In genomic region chr17:13722434-13722833, GRCm38 (mm10) we compare ENCODE assay signal across 15 mouse cellular contexts. TPM values are rescaled to one million over a fixed set of nuclear protein-coding genes. Genes with fewer than 3 reads are reported as not detected.
DNase-seq lines count a peak whose midpoint lies in the region; ATAC-seq and TF ChIP-seq lines count a peak whose summit lies in the region.
"Had no signal": no experiment of that assay in that cellular context is flagged by ENCODE, and none has a peak within 500 bp of the region (broad histone marks: within the 10 kb centered on the region; RNA-seq: fewer than 3 reads in every experiment).

No protein-coding gene starts in this region.

- TF ChIP-seq CTCF in hindbrain, postnatal 0 days (IDR thresholded peaks at IDR 0.05; ENCODE audit: low read depth) = no peak

- DNase-seq in embryonic facial prominence, embryonic 11.5 days (ENCODE audit: low spot score) = no peak
- no peak for DNase-seq in embryonic facial prominence, embryonic 10.5 days (ENCODE audit: low spot score)
- DNase-seq in hindbrain, postnatal 0 days (ENCODE audit: low spot score) = no peak
- no peak for DNase-seq in testis, postnatal 10 days (ENCODE audit: low spot score)
- DNase-seq in gastrocnemius, postnatal 10 days = no peak
- no peak for DNase-seq in cerebellum, postnatal 4 days (ENCODE audit: low spot score in 2 of 2)
- DNase-seq: cerebellum, adult 8-10 months; gastrocnemius, postnatal 36 days; kidney, postnatal 14 days; lung, adult 2 months had no signal

- H3K4me2 ChIP-seq in embryonic facial prominence, embryonic 11.5 days (ENCODE audit: low read depth, low read length) = no peak overlapping the region
- no peak overlapping the region for H3K4me2 ChIP-seq in forebrain, embryonic 16.5 days (ENCODE audit: low read length)
- H3K4me2 ChIP-seq in hindbrain, postnatal 0 days (ENCODE audit: low read depth, low read length) = no peak overlapping the region
- no peak overlapping the region for H3K4me2 ChIP-seq in neural tube, embryonic 12.5 days (replicated peaks)
- H3K4me2 ChIP-seq: intestine, embryonic 15.5 days had no signal

- 0 out of 2 replicates have a peak, but pooled peaks have one; percentile 56 for ATAC-seq in embryonic facial prominence, embryonic 11.5 days (replicated peaks; ENCODE audit: insufficient number of reproducible peaks, low FRiP score, low TSS enrichment, low read depth)
- peak; percentile 66 for ATAC-seq in forebrain, embryonic 16.5 days
- peak; percentile 82 for ATAC-seq in hindbrain, postnatal 0 days
- ATAC-seq in neural tube, embryonic 12.5 days (ENCODE audit: low FRiP score, low read depth) = peak; percentile 66
- ATAC-seq: intestine, embryonic 15.5 days had no signal

- no peak overlapping the region for H3K27ac ChIP-seq in embryonic facial prominence, embryonic 11.5 days (replicated peaks; ENCODE audit: low read depth, low read length)
- H3K27ac ChIP-seq in embryonic facial prominence, embryonic 10.5 days (replicated peaks) = no peak overlapping the region
- H3K27ac ChIP-seq in forebrain, embryonic 16.5 days (ENCODE audit: low read length) = no peak overlapping the region
- H3K27ac ChIP-seq in hindbrain, postnatal 0 days = no peak overlapping the region; the same call in 1 of the 2 replicates
- no peak overlapping the region for H3K27ac ChIP-seq in neural tube, embryonic 12.5 days
- H3K27ac ChIP-seq: intestine, embryonic 15.5 days; left cerebral cortex, adult 2 months had no signal

- H3K27me3 ChIP-seq in embryonic facial prominence, embryonic 11.5 days (ENCODE audit: control insufficient read depth, insufficient read depth, low read length) = no peaks in the 10 kb centered on the region
- H3K27me3 ChIP-seq in embryonic facial prominence, embryonic 10.5 days (replicated peaks; ENCODE audit: low read depth, poor library complexity, severe bottlenecking) = no peaks in the 10 kb centered on the region
- H3K27me3 ChIP-seq in forebrain, embryonic 16.5 days (replicated peaks; ENCODE audit: control insufficient read depth, insufficient read depth, low read length) = no peaks in the 10 kb centered on the region
- H3K27me3 ChIP-seq in hindbrain, postnatal 0 days (ENCODE audit: insufficient read depth, low read length) = no peaks in the 10 kb centered on the region
- H3K27me3 ChIP-seq in neural tube, embryonic 12.5 days (replicated peaks) = no peaks in the 10 kb centered on the region
- H3K27me3 ChIP-seq: intestine, embryonic 15.5 days had no signal

- H3K9ac ChIP-seq in embryonic facial prominence, embryonic 11.5 days (replicated peaks; ENCODE audit: low read length) = no peak overlapping the region
- H3K9ac ChIP-seq in forebrain, embryonic 16.5 days (replicated peaks; ENCODE audit: low read depth, low read length) = no peak overlapping the region
- H3K9ac ChIP-seq in hindbrain, postnatal 0 days (replicated peaks; ENCODE audit: low read length) = no peak overlapping the region
- H3K9ac ChIP-seq in neural tube, embryonic 12.5 days = no peak overlapping the region
- H3K9ac ChIP-seq: intestine, embryonic 15.5 days had no signal

- no peak overlapping the region for H3K4me3 ChIP-seq in embryonic facial prominence, embryonic 11.5 days (ENCODE audit: low read depth, low read length)
- no peak overlapping the region for H3K4me3 ChIP-seq in embryonic facial prominence, embryonic 10.5 days
- H3K4me3 ChIP-seq in forebrain, embryonic 16.5 days (replicated peaks; ENCODE audit: low read length) = no peak overlapping the region
- no peak overlapping the region for H3K4me3 ChIP-seq in hindbrain, postnatal 0 days (ENCODE audit: low read length)
- no peak overlapping the region for H3K4me3 ChIP-seq in neural tube, embryonic 12.5 days
- H3K4me3 ChIP-seq: intestine, embryonic 15.5 days; left cerebral cortex, adult 2 months had no signal

- no peaks in the 10 kb centered on the region for H3K36me3 ChIP-seq in embryonic facial prominence, embryonic 11.5 days (replicated peaks; ENCODE audit: control insufficient read depth, insufficient read depth, low read depth, low read length)
- H3K36me3 ChIP-seq in embryonic facial prominence, embryonic 10.5 days (replicated peaks) = no peaks in the 10 kb centered on the region
- no peaks in the 10 kb centered on the region for H3K36me3 ChIP-seq in forebrain, embryonic 16.5 days (ENCODE audit: control insufficient read depth, insufficient read depth)
- no peaks in the 10 kb centered on the region for H3K36me3 ChIP-seq in hindbrain, postnatal 0 days (ENCODE audit: insufficient read depth, low read length)
- no peaks in the 10 kb centered on the region for H3K36me3 ChIP-seq in neural tube, embryonic 12.5 days
- H3K36me3 ChIP-seq: intestine, embryonic 15.5 days had no signal

- WGBS in embryonic facial prominence, embryonic 11.5 days = 27% methylated on average over 2 of the region's 2 CpGs
- WGBS in embryonic facial prominence, embryonic 10.5 days = 32% methylated on average over 2 of the region's 2 CpGs
- 8% methylated on average over 2 of the region's 2 CpGs for WGBS in forebrain, embryonic 16.5 days
- WGBS in hindbrain, postnatal 0 days = 21% methylated on average over 2 of the region's 2 CpGs
- WGBS in neural tube, embryonic 12.5 days = 11% methylated on average over 2 of the region's 2 CpGs

- no peaks in the 10 kb centered on the region for H3K4me1 ChIP-seq in embryonic facial prominence, embryonic 11.5 days (ENCODE audit: control insufficient read depth, insufficient read depth, low read length)
- peaks cover 17% of the 10 kb centered on the region for H3K4me1 ChIP-seq in embryonic facial prominence, embryonic 10.5 days
- H3K4me1 ChIP-seq in forebrain, embryonic 16.5 days (replicated peaks; ENCODE audit: control insufficient read depth, insufficient read depth, low read length) = peaks cover 10% of the 10 kb centered on the region; the same call in 1 of the 2 replicates
- H3K4me1 ChIP-seq in hindbrain, postnatal 0 days (ENCODE audit: insufficient read depth, low read length) = no peaks in the 10 kb centered on the region
- H3K4me1 ChIP-seq in neural tube, embryonic 12.5 days = peaks cover 8% of the 10 kb centered on the region
- H3K4me1 ChIP-seq: intestine, embryonic 15.5 days had no signal

- H3K9me3 ChIP-seq in embryonic facial prominence, embryonic 11.5 days (replicated peaks; ENCODE audit: control insufficient read depth, low read length) = no peaks in the 10 kb centered on the region
- H3K9me3 ChIP-seq in embryonic facial prominence, embryonic 10.5 days = no peaks in the 10 kb centered on the region
- no peaks in the 10 kb centered on the region for H3K9me3 ChIP-seq in forebrain, embryonic 16.5 days (ENCODE audit: control insufficient read depth, low read length)
- no peaks in the 10 kb centered on the region for H3K9me3 ChIP-seq in hindbrain, postnatal 0 days (ENCODE audit: low read length)
- no peaks in the 10 kb centered on the region for H3K9me3 ChIP-seq in neural tube, embryonic 12.5 days
- H3K9me3 ChIP-seq: intestine, embryonic 15.5 days had no signal

RNA-seq across cellular contexts. Expression of gene Afdn, which starts 37.9 kb away (rescaled TPM):
- polyA plus RNA-seq in embryonic facial prominence, embryonic 11.5 days (2014; fragmentation: Nextera tagmentation; extraction: Ambion mirVana) = 64.3 and 67.6 TPM in 2 replicates
- polyA plus RNA-seq in embryonic facial prominence, embryonic 10.5 days (2016; fragmentation: Nextera tagmentation; extraction: Ambion mirVana) = 61.0 and 64.8 TPM in 2 replicates
- 142 and 146 TPM in 2 replicates for polyA plus RNA-seq in forebrain, embryonic 16.5 days (2015; fragmentation: Nextera tagmentation; extraction: Ambion mirVana)
- 78.9 and 84.2 TPM in 2 replicates for total RNA-seq in hindbrain, postnatal 0 days (2014; rRNA removed)
- 127 and 130 TPM in 2 replicates for polyA plus RNA-seq in hindbrain, postnatal 0 days (2015; fragmentation: Nextera tagmentation; extraction: Ambion mirVana)
- 151 and 156 TPM in 2 replicates for polyA plus RNA-seq in neural tube, embryonic 12.5 days (2016; fragmentation: Nextera tagmentation; extraction: Ambion mirVana)
- total RNA-seq in gastrocnemius, postnatal 10 days (2021) = 10 to 100 TPM; 79.9 to 99.8 TPM

RNA-seq across cellular contexts. Expression of gene Tcte2, which starts 39.2 kb away (rescaled TPM):
- polyA plus RNA-seq in embryonic facial prominence, embryonic 11.5 days (2014; fragmentation: Nextera tagmentation; extraction: Ambion mirVana) = 4.4 and 4.6 TPM in 2 replicates
- 2.8 and 3.3 TPM in 2 replicates for polyA plus RNA-seq in embryonic facial prominence, embryonic 10.5 days (2016; fragmentation: Nextera tagmentation; extraction: Ambion mirVana)
- polyA plus RNA-seq in forebrain, embryonic 16.5 days (2015; fragmentation: Nextera tagmentation; extraction: Ambion mirVana) = 22.9 TPM in 2 replicates
- total RNA-seq in hindbrain, postnatal 0 days (2014; rRNA removed) = 18.7 and 21.3 TPM in 2 replicates
- 9.8 and 11.1 TPM in 2 replicates for polyA plus RNA-seq in hindbrain, postnatal 0 days (2015; fragmentation: Nextera tagmentation; extraction: Ambion mirVana)
- 12.7 and 16.9 TPM in 2 replicates for polyA plus RNA-seq in neural tube, embryonic 12.5 days (2016; fragmentation: Nextera tagmentation; extraction: Ambion mirVana)
- 1 to 10 TPM; 1.6 to 2.3 TPM for total RNA-seq in gastrocnemius, postnatal 10 days (2021)
- total RNA-seq: neutrophil, adult 5-6 weeks had no signal
